Mouse (Mus musculus) adrenal gland, adult 8-10 months (tissue): ENCODE measurements around the gene C2cd4a. TPM values are rescaled to one million over a fixed set of nuclear protein-coding genes. Genes with fewer than 3 reads are reported as not detected.

Experiments
- DNase-seq: peaks from one replicate; pipeline ENCODE4 v3.0.0; 2022
- total RNA-seq, 4 experiments: library from RNA; stranded (reverse); gene quantifications; 2 replicates each; pipeline ENCODE4 v1.2.4; 2022

Gene C2cd4a
- total RNA-seq, 4 experiments from 2014 or later, result 0.80 TPM; not detected in 3

DNA sequence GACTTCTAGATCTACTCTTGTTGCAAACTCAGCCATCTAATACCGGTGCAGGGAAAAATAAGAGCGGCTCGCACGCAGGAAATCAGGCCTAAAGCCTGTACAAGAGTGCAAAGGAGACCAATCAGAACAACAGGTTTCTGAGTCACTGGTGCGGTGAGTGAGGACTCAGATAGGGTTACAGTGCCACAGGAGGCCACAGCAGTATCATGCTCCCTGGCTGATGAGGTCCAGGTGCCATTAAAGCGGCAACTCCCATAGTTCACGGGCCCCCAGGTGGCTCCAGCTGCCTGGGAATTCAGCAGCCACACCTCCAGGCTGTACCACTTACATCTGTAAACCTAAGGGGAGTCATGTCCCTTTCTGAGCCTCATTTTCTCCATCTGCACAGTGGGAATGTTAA lies 45.8 kb downstream of the C2cd4a start:
- no peak for DNase-seq

GRCm38 (mm10) chr9:67783925-67784324 lies 48.2 kb downstream of the C2cd4a start:
- DNase-seq, result no peak

- DNase-seq, result no peak
Observed at GRCm38 (mm10) chr9:67783464-67783863, 48.7 kb downstream of the C2cd4a start.

DNA sequence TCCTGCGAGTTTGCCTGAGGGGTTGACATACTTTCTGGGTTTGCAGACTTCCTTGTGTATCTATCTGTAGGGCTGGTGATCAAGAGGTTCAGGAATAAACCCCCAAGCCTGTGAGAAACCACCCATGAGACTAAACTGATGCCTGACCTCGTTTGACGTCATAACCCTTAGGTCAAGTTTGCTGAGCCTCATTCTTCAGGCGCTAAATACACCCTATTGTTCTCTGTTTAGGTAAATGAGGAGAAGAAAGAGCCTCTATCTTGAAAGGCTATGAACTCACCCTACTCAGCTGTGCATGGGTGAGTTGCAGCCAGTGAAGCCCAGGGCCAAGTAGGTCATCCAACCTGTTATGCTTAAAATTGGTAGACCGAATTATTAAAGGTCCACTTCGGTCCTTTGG lies 49.3 kb downstream of the C2cd4a start:
- no peak for DNase-seq

Other genes with a start within 250 kb of the C2cd4a start
- gene C2cd4b, start 72.9 kb downstream of the C2cd4a start, total RNA-seq, result under 1 TPM; 0.51 to 0.98 (median 0.80) TPM
- 10 to 100 TPM; 57.4 to 61.2 (median 59.2) TPM for gene Vps13c, start 8.1 kb upstream of the C2cd4a start, total RNA-seq